Mouse (Mus musculus) forebrain, embryonic 14.5 days (tissue): ENCODE results near the gene Large1. TPM values are rescaled to one million over a fixed set of nuclear protein-coding genes. Genes with fewer than 3 reads are reported as not detected.
"Not testable (repeated sequence)": the region's sequence is repeated elsewhere in the genome, so short reads cannot be mapped to it uniquely, and the experiment has no call there.

Experiments used
- ATAC-seq: fragments of 200-750 bp; cut with Nextera tagmentation; 2 replicates; pipeline ENCODE4 v1.8.0; 2017; ENCODE audit warnings: mild to moderate bottlenecking, moderate library complexity
- DNase-seq: peaks from one replicate; pipeline ENCODE4 v3.0.0-alpha.2; 2015; ENCODE audit warnings: low spot score
- H3K27ac ChIP-seq: fragments of 300-500 bp; sonication (generic); 2 replicates; pipeline ENCODE4 v1.5.1; 2014; ENCODE audit warnings: low read depth, mild to moderate bottlenecking, control low read depth, low read length, moderate library complexity
- H3K27me3 ChIP-seq: fragments of 300-500 bp; sonication (generic); replicated peaks from 2 replicates; pipeline ENCODE4 v1.6.1; 2014; ENCODE audit warnings: low read length, control low read depth, mixed read lengths; ENCODE audit not compliant: control insufficient read depth, insufficient read depth
- H3K36me3 ChIP-seq: fragments of 300-500 bp; sonication (generic); 2 replicates; pipeline ENCODE4 v1.6.1; 2014; ENCODE audit warnings: low read length, control low read depth; ENCODE audit not compliant: control insufficient read depth, insufficient read depth
- H3K4me1 ChIP-seq: fragments of 300-500 bp; sonication (generic); 2 replicates; pipeline ENCODE4 v1.6.1; 2014; ENCODE audit warnings: antibody characterized with exemption, low read length, control low read depth; ENCODE audit not compliant: control insufficient read depth, insufficient read depth
- H3K4me2 ChIP-seq: fragments of 300-500 bp; sonication (generic); 2 replicates; pipeline ENCODE4 v1.6.1; 2014; ENCODE audit warnings: mild to moderate bottlenecking, control low read depth, low read length
- H3K4me3 ChIP-seq: fragments of 300-500 bp; sonication (generic); 2 replicates; pipeline ENCODE4 v1.5.1; 2014; ENCODE audit warnings: low read depth, low read length, control low read depth
- H3K9ac ChIP-seq: fragments of 300-500 bp; sonication (generic); 2 replicates; pipeline ENCODE4 v1.6.1; 2014; ENCODE audit warnings: mild to moderate bottlenecking, low read length, control low read depth, moderate library complexity
- H3K9me3 ChIP-seq: fragments of 300-500 bp; sonication (generic); replicated peaks from 2 replicates; pipeline ENCODE4 v1.6.1; 2016; ENCODE audit warnings: low read length, control low read depth, mixed read lengths; ENCODE audit not compliant: control insufficient read depth
- WGBS: fragments of 180-500 bp; shearing (Covaris S2); extraction: QIAGEN DNeasy Blood & Tissue Kit; methylation state at CpG from one replicate; pipeline ENCODE4 v1.1.7; 2014; 5-methylcytosine and 5-hydroxymethylcytosine counted together
- polyA plus RNA-seq: library from polyadenylated mRNA; unstranded; fragments of >200 nt; fragmentation: Nextera tagmentation; extraction: Ambion mirVana; gene quantifications from 2 replicates; pipeline ENCODE4 v1.2.1, GENCODE M21; 2014

The Large1 gene
- polyA plus RNA-seq, 1 experiment from 2014 or later: 19.6 TPM

DNA sequence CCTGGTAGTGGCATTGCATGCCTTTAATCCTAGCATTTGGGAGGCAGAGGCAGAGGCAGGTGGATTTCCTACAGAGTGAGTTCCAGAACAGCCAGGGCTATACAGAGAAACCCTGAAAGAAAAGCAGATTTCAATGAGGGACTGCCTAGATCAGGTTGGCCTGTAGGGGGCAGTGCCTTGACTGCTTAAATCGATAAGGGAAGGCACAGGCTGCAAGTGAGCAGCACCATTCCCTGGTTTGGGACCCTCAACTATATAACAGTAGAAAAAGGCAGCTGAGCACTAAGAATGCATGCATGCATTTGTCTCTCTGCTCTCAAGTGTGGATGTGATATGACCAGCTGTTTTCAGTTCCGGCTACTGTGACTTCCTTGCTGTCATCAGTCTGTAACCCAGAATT is 349.5 kb downstream of the Large1 start:
- Histone ChIP-seq H3K9ac (no peak overlapping the region), H3K4me2 (no peak overlapping the region), H3K27ac (no peak overlapping the region), H3K4me3 (no peak overlapping the region), H3K27me3 (no peaks in the 10 kb centered on the region), H3K36me3 (no peaks in the 10 kb centered on the region), H3K4me1 (no peaks in the 10 kb centered on the region), H3K9me3 (no peaks in the 10 kb centered on the region)
- WGBS: 41% methylated on average over 2 of the region's 2 CpGs
- ATAC-seq (peak; percentile 57; the same call in 1 of the 2 replicates), DNase-seq (peak; percentile 76)

- no peak overlapping the region for H3K9ac ChIP-seq
- no peak for ATAC-seq
- H3K27ac ChIP-seq: no peak overlapping the region
- WGBS: 93% methylated on average over 1 of the region's 1 CpGs
- no peaks in the 10 kb centered on the region for H3K4me1 ChIP-seq
- no peak overlapping the region for H3K4me3 ChIP-seq
- no peaks in the 10 kb centered on the region for H3K27me3 ChIP-seq
- no peaks in the 10 kb centered on the region for H3K9me3 ChIP-seq
- H3K36me3 ChIP-seq: no peaks in the 10 kb centered on the region
- DNase-seq: no peak
- no peak overlapping the region for H3K4me2 ChIP-seq
Measured at GRCm38 (mm10) chr8:72993831-72994230, 359.5 kb downstream of the Large1 start.

GRCm38 (mm10) chr8:72990425-72990824 is 362.9 kb downstream of the Large1 start:
- H3K36me3 ChIP-seq: no peaks in the 10 kb centered on the region
- H3K27ac ChIP-seq: no peak overlapping the region
- ATAC-seq (no peak), DNase-seq (no peak)
- no peak overlapping the region for H3K9ac ChIP-seq
- H3K4me3 ChIP-seq: no peak overlapping the region
- H3K4me1 ChIP-seq: no peaks in the 10 kb centered on the region
- 44% methylated on average over 2 of the region's 2 CpGs for WGBS
- no peaks in the 10 kb centered on the region for H3K9me3 ChIP-seq
- H3K27me3 ChIP-seq: no peaks in the 10 kb centered on the region
- H3K4me2 ChIP-seq: no peak overlapping the region

DNA sequence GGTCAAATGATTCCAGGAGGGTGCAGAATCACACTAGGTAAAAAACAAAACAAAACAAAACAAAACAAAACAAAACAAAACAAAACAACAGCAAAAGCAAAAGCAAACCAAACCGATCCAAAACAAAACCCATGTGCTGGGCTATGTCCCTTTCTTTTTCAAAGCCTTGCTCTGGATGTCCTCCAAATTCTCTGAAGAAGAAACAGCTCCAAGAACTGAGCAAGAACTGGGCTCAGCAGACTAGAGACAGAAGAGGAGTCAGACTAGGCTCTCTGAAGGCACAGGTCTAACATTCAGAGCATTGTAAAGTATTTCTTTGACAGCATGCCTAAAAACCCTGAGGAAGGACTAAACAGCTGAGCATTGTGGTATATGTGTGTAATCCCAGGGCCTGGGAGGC is 370.5 kb downstream of the Large1 start:
- ATAC-seq (no peak), DNase-seq (no peak)
- no peak overlapping the region for H3K9ac ChIP-seq
- H3K36me3 ChIP-seq: no peaks in the 10 kb centered on the region
- H3K9me3 ChIP-seq: no peaks in the 10 kb centered on the region
- WGBS: 94% methylated on average over 1 of the region's 1 CpGs
- H3K4me2 ChIP-seq: no peak overlapping the region
- no peak overlapping the region for H3K4me3 ChIP-seq
- no peaks in the 10 kb centered on the region for H3K27me3 ChIP-seq
- no peaks in the 10 kb centered on the region for H3K4me1 ChIP-seq
- H3K27ac ChIP-seq: no peak overlapping the region

DNA sequence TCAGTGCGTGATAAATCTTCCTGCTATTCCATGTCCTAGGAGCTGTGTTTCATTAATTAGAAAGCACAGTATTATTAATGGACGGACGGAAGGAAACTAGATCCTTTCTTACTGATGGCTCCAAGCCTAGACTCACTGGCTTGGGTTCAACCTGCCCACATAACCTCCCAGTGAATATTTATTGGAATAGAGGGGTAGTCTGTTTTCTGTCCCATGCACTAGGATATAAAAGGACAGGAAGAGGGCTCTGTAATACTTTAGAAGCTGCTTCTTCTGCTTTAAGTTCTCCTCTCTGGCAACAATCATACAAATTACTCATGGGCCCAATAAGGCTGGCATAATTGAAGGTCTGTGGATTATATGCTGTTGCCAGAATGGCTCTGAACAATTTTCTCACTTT is 398.3 kb downstream of the Large1 start:
- H3K4me2 ChIP-seq: no peak overlapping the region
- no peak for ATAC-seq
- WGBS: 69% methylated on average over 3 of the region's 3 CpGs
- H3K27me3 ChIP-seq: no peaks in the 10 kb centered on the region
- H3K27ac ChIP-seq: no peak overlapping the region
- no peak overlapping the region for H3K9ac ChIP-seq
- 0 out of 2 replicates have a peak, but pooled peaks cover 3% of the 10 kb centered on the region for H3K4me1 ChIP-seq
- H3K36me3 ChIP-seq: no peaks in the 10 kb centered on the region
- H3K9me3 ChIP-seq: no peaks in the 10 kb centered on the region
- H3K4me3 ChIP-seq: no peak overlapping the region
- peak; percentile 7 for DNase-seq

DNA sequence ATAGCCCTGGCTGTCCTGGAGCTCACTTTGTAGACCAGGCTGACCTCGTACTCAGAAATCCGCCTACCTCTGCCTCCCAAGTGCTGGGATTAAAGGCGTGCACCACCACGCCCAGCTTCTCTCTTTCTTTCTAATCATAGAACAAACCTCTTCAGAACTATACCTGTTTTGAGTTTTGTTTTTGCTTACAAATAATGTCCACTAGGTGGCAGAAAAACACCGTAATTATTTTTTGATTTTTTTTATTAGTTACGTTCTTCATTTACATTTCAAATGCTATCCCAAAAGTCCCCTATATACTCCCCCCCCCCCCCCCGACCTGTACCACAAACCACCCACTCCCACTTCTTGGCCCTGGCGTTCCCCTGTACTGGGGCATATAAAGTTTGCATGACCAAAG is 411.9 kb downstream of the Large1 start:
- WGBS: 69% methylated on average over 8 of the region's 8 CpGs
- ATAC-seq, DNase-seq: not testable (repeated sequence)

DNA sequence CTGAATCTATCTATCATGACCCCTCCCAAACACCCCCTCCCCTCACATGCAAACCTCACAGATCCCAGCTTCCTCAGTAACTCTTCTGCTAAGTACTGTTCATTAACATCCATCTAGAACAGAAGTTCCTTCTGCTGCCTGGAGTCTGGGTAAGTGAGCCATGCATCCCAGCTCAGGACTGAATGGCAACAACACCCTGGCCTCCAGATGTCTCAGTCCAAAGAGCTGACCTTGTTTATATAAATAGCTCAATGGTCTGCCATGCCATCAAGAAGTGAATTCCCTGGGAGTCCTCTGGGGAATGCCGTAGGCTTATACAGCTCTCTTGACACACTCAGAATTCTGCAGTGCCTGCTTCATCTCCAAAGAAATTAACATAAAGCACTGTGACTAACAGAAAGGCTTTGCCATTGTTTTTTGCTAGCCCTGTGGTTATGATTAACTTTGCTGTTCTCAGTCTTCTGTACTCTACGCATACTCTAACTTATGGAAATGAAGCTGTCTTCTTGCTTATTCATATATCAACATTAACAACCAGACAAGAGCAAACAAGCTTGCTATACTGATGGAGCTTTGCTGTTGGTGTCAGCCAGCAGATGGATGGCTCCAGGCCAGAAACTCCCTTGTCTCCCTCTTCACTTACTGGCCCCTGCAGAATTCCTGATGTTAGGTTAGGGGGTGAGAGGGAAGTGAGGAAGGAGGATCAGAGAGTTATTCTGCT is 434.0 kb downstream of the Large1 start:
- H3K27me3 ChIP-seq: no peaks in the 10 kb centered on the region
- no peaks in the 10 kb centered on the region for H3K36me3 ChIP-seq
- H3K9ac ChIP-seq: no peak overlapping the region
- H3K27ac ChIP-seq: peak overlapping the region; percentile 21; the same call in 1 of the 2 replicates
- no peak overlapping the region for H3K4me2 ChIP-seq
- WGBS: 77% methylated on average over 2 of the region's 2 CpGs
- peak; percentile 40 for DNase-seq
- no peaks in the 10 kb centered on the region for H3K9me3 ChIP-seq
- ATAC-seq: peak; percentile 77
- no peak overlapping the region for H3K4me3 ChIP-seq
- H3K4me1 ChIP-seq: peaks cover 3% of the 10 kb centered on the region; the same call in 1 of the 2 replicates

More for the DNA sequence above, 411.9 kb downstream of the Large1 start:
- not testable (repeated sequence) for H3K9me3 ChIP-seq, H3K4me1 ChIP-seq, H3K27ac ChIP-seq, H3K27me3 ChIP-seq, H3K4me2 ChIP-seq, H3K36me3 ChIP-seq, H3K4me3 ChIP-seq, H3K9ac ChIP-seq

GRCm38 (mm10) chr8:72905491-72905890 is 447.8 kb downstream of the Large1 start:
- H3K36me3 ChIP-seq: no peaks in the 10 kb centered on the region

DNA sequence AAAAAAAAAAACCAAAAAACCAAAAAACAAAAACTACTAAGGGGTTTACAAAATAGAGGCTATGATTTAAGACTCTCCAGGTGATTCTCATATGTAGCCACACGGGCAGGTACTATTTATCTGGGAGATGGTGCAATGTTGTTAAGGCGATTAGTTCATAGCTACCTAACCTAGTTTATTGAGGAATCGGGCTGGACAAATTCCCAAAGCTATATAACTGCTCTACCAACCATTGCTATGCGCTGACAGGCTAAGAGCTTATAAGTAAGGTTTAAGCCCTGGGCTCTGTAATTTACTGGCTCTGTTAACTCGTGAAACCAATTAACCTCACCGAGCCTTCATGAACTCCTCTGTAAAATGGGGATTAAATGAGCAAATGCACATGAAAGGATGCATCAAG is 451.7 kb downstream of the Large1 start:
- Histone ChIP-seq H3K4me1 (no peaks in the 10 kb centered on the region), H3K9ac (no peak overlapping the region), H3K27ac (no peak overlapping the region), H3K27me3 (no peaks in the 10 kb centered on the region), H3K9me3 (no peaks in the 10 kb centered on the region), H3K4me2 (no peak overlapping the region), H3K4me3 (no peak overlapping the region), H3K36me3 (no peaks in the 10 kb centered on the region)
- DNase-seq: no peak
- no peak for ATAC-seq
- WGBS: 77% methylated on average over 6 of the region's 6 CpGs

More at GRCm38 (mm10) chr8:72905491-72905890, 447.8 kb downstream of the Large1 start:
- no peak overlapping the region for H3K27ac ChIP-seq
- DNase-seq (no peak), ATAC-seq (no peak)
- H3K9me3 ChIP-seq: no peaks in the 10 kb centered on the region
- H3K4me1 ChIP-seq: no peaks in the 10 kb centered on the region
- no peak overlapping the region for H3K4me2 ChIP-seq
- no peak overlapping the region for H3K4me3 ChIP-seq
- no peak overlapping the region for H3K9ac ChIP-seq
- no peaks in the 10 kb centered on the region for H3K27me3 ChIP-seq
- WGBS: 91% methylated on average over 4 of the region's 4 CpGs
